Mouse (Mus musculus): Measurements from ENCODE around the gene Celf5.

GRCm38 (mm10) chr10:81495151-81495550, 12.6 kb upstream of the Celf5 start:
- no peak for TF ChIP-seq POLR2A (IDR thresholded peaks at IDR 0.05; ENCODE audit: low read depth, low read length)
- TF ChIP-seq CTCF (conservative IDR thresholded peaks at IDR 0.05; ENCODE audit: insufficient read depth, insufficient read length, low read depth, low read length) = no peak
